Mouse (Mus musculus): ENCODE data around the gene Zfp710.
"Not testable (repeated sequence)": the region's sequence is repeated elsewhere in the genome, so short reads cannot be mapped to it uniquely, and the experiment has no call there.

Zfp710 gene

DNA sequence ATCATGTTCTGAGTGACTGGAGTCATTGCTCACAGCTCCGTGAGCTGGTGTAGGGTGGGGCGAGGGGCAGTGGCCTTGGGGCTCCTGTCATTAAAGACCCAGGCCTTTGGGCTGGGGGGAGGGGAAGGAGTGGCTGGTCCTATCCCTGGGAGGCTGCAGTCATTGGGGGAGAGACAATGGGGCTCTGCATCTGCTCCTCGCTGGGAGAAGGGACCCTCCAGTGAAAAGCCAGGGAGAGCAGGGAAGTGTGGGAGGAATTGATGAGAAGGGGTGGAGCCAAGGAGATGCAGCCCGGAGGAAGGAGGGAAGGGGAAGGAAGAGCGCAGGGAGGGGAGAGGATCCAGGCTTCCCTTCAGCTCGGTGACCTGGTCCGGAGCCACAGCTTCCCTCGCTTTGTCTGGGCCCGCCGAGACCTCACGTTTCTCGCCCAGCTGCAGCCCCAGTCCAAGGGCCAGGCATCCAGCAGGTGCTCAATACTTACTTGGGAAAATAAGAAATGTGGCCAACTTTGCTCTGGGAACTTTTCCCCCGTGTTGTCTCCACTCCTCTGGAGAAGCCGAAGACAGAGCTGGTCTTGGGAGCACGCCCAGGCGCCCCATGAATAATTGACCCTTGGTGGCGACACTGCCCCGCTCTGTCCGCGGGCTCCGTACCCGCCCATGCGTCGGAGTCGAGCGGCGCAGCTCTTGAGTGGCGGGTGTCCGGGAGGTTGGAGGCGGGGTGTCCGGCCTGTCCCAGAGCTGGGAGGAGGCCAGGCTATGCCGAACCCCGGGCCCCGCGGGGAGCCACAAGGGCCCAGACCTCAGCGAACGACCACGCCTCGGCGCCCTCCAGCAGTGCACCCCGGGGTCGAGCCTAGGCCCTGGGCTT, at the start of gene Zfp710:
Gene Zfp710 (plus strand): TSS at position 294 of the 870 bp plus-strand sequence.
- DNase-seq, result peak; percentile 94

DNA sequence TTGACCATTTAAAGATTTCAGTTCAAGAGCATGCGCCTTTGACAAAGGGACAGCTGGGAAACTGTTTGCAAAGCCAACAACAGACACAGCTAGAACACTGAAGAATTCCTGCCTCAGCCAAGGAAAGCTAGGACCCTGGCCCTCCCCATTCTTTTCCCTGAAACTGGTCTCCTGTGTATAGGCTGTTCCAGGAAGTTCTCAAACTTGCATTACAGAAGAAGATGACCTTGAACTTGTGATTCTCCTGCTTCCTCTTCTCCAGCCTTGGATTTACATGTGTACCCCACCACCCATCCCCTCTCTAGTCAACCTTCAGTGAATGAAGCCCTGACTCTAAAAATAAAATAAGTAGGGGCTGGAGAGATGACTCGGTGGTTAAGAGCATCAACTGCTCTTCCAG, 49.3 kb upstream of the Zfp710 start:
- no peak for DNase-seq

- DNase-seq, result no peak
Measured at GRCm38 (mm10) chr7:79986717-79987116, 37.9 kb upstream of the Zfp710 start.

DNA sequence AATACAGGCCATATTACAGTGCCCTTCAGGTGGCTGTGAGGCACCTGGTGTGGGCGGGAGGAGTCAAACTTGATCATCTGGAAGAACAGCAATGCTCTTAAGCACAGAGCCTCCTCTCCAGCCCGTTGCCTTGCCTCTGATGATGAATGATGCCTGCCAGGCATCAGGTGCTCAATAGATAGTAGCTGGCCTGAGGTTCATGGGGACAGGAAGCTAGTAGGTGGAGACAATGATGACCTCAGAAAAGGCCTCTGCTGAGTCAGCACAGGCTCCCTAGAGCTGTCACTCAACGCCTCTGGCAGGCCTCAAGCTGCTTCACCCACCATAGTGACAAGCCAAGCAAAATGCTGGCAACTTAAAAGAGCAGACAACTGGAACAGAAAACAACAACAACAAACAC, 36.9 kb upstream of the Zfp710 start:
- no peak for DNase-seq

DNA sequence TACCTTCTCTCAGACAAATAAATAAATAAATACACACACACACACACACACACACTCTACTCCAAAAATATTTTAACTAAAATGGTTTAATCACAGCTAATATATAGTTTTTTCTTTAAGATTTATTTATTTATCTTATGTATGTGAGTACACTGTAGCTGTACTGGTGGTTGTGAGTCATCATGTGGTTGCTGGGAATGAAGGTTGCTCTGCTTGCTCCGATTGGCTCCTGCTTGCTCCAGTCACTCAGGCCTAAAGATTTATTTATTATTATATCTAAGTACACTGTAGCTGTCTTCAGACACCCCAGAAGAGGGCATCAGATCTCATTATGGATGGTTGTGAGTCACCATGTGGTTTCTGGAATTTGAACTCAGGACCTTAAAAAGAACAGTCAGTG, 36.1 kb upstream of the Zfp710 start:
- DNase-seq, result not testable (repeated sequence)

DNA sequence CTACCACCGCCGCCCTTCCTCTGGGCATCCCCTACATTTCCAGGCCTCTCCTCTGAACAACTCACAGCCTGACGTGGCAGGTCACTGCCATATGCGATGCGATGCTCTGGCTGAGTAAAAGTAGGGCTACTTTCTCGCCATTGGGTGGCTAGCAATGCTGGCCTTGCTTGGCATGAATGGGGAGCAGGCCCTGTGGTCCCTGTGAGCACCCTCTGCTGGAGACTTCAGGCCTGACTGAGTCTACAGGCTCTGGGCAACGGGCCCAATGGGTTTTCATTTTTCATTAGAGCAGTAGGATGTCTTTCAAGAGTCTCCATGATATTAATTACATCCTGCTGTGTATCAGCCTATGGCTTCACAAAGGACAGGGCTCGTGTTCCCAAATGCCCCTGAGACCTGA, 30.1 kb upstream of the Zfp710 start:
- DNase-seq, result peak; percentile 57 to 84

GRCm38 (mm10) chr7:79997761-79998160, 26.9 kb upstream of the Zfp710 start:
- DNase-seq, result peak; percentile 16 to 20

DNA sequence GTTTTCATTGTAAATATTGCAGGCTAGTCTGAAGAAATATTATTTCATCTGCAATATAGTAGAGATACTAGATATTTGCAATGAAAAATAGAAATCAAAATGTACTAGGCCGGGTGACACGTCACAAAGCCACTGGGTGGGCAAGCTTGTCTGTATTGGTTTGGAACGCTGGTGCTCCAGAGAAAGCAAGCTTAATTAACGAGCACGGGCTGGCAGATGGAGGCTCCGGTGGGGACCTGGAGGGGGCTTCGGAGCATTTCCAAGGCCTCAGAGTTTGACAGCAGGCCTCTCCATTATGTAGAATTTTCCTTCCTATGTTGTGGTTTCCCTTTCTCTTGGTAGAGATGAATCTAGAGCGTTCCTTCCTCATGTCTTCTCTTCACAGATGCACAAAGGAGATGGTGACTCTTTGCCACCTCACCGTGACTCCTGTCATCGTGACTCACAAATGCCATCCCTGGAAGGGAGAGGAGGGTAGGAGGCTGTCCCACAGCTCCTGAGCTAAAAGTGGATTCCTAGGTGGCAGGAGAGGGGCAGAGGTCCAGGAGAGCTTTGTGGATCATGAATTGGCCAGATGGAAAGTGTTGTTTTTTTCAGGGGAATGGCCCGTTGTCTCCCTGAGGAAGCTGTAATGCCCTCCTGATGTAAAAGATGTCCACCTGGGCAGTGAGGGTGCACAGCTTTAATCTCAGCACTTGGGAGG, 22.1 kb upstream of the Zfp710 start:
- no peak for DNase-seq

GRCm38 (mm10) chr7:80004776-80005554, 19.6 kb upstream of the Zfp710 start:
- DNase-seq, result no peak

GRCm38 (mm10) chr7:80010680-80011079, 13.9 kb upstream of the Zfp710 start:
- no peak for DNase-seq

DNA sequence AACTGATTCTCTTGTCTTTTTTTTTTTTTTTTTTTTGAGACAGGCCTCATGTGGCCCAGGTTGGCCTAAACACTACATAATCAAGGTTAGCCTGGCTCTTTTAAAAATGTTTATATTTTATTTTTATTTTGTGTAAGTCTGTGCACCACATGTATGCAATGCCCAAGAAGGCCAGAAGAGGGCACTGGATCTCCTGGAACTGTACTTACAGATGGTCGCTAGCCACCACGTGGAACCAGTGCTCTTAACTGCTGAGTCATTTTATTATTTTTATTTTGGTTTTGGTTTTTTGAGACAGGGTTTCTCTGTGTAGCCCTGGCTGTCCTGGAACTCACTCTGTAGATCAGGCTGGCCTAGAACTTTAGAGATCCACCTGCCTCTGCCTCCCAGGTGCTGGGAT, 13.1 kb upstream of the Zfp710 start:
- DNase-seq, result peak; percentile 55 to 83

GRCm38 (mm10) chr7:80013884-80014550, 10.6 kb upstream of the Zfp710 start:
- peak; percentile 53 to 74 for DNase-seq

- no peak for DNase-seq
Measured at GRCm38 (mm10) chr7:80014826-80015755, 9.5 kb upstream of the Zfp710 start.

GRCm38 (mm10) chr7:80018506-80019452, 5.8 kb upstream of the Zfp710 start:
- no peak for DNase-seq

- DNase-seq, result peak; percentile 42 to 57
Measured at GRCm38 (mm10) chr7:80023621-80024435, 786 bp upstream of the Zfp710 start.

DNA sequence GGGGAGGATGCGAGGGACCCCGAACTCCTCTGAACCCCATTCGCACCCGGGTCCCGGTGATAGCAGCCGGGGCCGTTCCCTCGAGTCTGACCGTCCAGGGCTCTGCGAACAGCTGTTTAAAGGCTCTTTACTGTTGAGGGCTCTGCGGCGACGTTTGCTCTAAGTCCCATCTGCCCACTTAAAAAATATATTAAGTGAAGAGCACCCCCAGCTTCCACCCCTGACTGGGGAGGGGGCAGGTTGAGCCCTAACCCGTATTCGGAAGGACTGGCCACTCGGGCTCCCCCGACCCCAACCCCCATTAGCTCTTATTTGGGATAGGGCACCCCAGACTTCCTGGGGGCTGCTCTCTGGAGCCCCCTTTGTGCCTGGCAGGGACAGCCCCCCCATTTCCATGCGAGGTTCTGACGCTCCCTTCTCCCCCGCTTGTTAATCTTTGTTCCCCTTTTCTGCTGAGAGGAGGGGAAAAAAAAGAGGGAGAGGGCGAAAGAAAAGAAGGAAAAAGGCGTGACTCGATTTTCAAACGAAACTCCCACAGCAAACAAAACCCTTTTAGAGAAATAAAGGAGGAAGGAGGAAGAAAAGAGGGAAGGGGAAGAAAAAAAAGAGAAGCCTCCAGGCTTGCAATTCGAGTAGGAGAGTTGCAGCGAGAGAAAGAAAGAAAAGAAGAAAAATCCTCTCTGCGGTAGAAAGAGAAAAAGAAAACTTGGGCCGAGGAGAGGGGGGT, 940 bp downstream of the Zfp710 start:
- no peak for DNase-seq

DNA sequence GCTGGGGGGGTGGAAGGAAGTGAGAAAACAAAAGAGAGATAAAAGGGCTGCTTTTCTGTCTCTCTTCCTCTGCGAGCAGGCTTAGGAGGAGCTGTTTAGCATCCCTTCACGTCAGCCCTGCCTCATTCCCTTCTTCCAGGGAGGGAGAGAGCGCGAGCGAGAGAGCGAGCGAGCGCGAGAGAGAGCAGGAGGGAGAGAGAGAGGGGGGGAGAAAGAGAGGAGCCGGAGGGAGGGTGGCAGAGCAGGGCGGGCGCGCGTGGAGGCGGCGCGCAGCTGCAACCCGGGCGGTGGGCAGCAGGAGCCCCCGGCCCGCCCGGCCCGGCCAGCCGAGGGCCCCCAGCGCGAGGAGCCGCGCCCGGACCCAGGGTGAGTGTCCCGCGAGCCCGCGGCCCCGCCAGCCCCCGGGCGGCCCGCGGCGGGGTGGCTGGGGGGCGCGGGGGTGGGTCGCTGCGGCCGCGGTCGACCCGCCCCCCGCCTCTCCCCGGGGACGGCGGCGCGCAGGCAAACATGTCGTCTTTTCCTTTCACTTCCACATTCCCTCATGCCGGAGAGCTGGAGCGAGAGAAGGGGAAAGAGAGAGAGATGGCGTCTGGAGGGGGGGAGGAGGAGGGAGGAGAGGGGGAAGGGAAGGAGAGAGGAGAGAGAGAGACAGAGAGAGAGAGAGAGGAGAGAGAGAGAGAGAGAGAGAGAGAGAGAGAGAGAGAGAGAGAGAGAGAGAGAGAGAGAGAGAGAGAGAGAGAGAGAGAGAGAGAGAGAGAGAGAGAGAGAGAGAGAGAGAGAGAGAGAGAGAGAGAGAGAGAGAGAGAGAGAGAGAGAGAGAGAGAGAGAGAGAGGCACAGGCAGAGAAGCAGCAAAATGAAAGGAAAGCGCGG, 1.7 kb downstream of the Zfp710 start:
- peak; percentile 37 to 59 for DNase-seq

Measured in kidney, postnatal 36 days (tissue).